Mouse (Mus musculus): ENCODE data around the gene Serpina1f. TPM values are rescaled to one million over a fixed set of nuclear protein-coding genes. Genes with fewer than 3 reads are reported as not detected.
A peak's percentile ranks its signal among the peaks of the same experiment; 100 is the strongest.

Serpina1f gene
- polyA plus RNA-seq, 1 experiment = not detected

DNA sequence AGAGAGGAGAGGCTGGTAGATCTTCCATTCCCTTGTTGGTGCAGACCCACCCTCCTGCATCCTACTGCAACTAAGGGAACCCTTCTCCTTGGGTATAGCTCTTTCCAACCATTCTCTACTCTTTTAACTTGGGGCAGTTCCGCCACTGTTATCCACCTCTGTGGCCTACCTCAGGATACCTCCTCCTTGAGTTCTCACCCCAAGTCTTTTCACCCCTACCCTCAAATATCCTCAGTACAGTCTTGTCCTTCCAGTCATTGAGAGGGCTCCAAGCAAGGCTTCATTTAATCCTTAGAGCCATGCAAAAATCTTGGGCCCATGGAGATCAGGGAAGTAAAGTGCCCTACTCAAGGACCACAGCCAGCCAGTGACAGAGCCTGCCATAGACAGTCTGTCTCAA is 19.3 kb downstream of the Serpina1f start, which contains the start of gene Serpina16:
TSS of gene Serpina16 (minus strand) at position 101 of the 400 bp plus-strand sequence.
- H3K36me3 ChIP-seq (ENCODE audit: control insufficient read depth, insufficient read depth) = no peaks in the 10 kb centered on the region
- no peaks in the 10 kb centered on the region for H3K27me3 ChIP-seq (ENCODE audit: control insufficient read depth, insufficient read depth, insufficient read length)
- H3K79me2 ChIP-seq (ENCODE audit: control insufficient read depth, insufficient read depth) = no peaks in the 10 kb centered on the region
- H3K4me2 ChIP-seq (ENCODE audit: low read depth) = no peak within 1 kb of the TSS
- H3ac ChIP-seq (ENCODE audit: control insufficient read depth, insufficient read length) = no peak within 1 kb of the TSS
- TF ChIP-seq REST (IDR thresholded peaks at IDR 0.05; ENCODE audit: insufficient read depth, insufficient read length) (no peak), MYOG (IDR thresholded peaks at IDR 0.05; ENCODE audit: control insufficient read depth in 1 of 3, insufficient read depth in 1 of 3, insufficient read length in 2 of 3, low read depth in 2 of 3) (no peak), POLR2A (IDR thresholded peaks at IDR 0.05; ENCODE audit: insufficient read length, low read depth) (no peak), E2F4 (IDR thresholded peaks at IDR 0.05; ENCODE audit: insufficient read depth) (no peak), TCF12 (IDR thresholded peaks at IDR 0.05; ENCODE audit: insufficient read depth, poor library complexity, severe bottlenecking) (no peak), TCF3 (IDR thresholded peaks at IDR 0.05; ENCODE audit: insufficient read length, low read depth) (no peak), CEBPB (IDR thresholded peaks at IDR 0.05; ENCODE audit: insufficient read depth, poor library complexity, severe bottlenecking) (no peak), MAX (IDR thresholded peaks at IDR 0.05; ENCODE audit: low read depth) (no peak), POLR2AphosphoS2 (IDR thresholded peaks at IDR 0.05; ENCODE audit: insufficient read length, low read depth) (no peak), MYOD1 (IDR thresholded peaks at IDR 0.05; ENCODE audit: control insufficient read depth in 1 of 3, insufficient read length in 2 of 3, low read depth in 2 of 3) (no peak), USF1 (IDR thresholded peaks at IDR 0.05; ENCODE audit: low read depth) (no peak), SRF (IDR thresholded peaks at IDR 0.05; ENCODE audit: control insufficient read depth, insufficient read length, low read depth) (no peak)
- H3K4me3 ChIP-seq = no peak within 1 kb of the TSS

- no peak overlapping the region for H3ac ChIP-seq (ENCODE audit: control insufficient read depth, insufficient read length)
- no peaks in the 10 kb centered on the region for H3K27me3 ChIP-seq (ENCODE audit: control insufficient read depth, insufficient read depth, insufficient read length)
- H3K36me3 ChIP-seq (ENCODE audit: control insufficient read depth, insufficient read depth) = no peaks in the 10 kb centered on the region
- no peak overlapping the region for H3K4me2 ChIP-seq (ENCODE audit: low read depth)
- no peaks in the 10 kb centered on the region for H3K79me2 ChIP-seq (ENCODE audit: control insufficient read depth, insufficient read depth)
- H3K4me3 ChIP-seq = no peak overlapping the region
- TF ChIP-seq USF1 (IDR thresholded peaks at IDR 0.05; ENCODE audit: low read depth) = no peak
- TF ChIP-seq REST (IDR thresholded peaks at IDR 0.05; ENCODE audit: insufficient read depth, insufficient read length) = no peak
- no peak for TF ChIP-seq MAX (IDR thresholded peaks at IDR 0.05; ENCODE audit: low read depth)
- peak in 2 of 3 experiments; percentile 41 to 83 for TF ChIP-seq MYOD1 (IDR thresholded peaks at IDR 0.05; ENCODE audit: control insufficient read depth in 1 of 3, insufficient read length in 2 of 3, low read depth in 2 of 3)
- TF ChIP-seq MYOG (IDR thresholded peaks at IDR 0.05; ENCODE audit: control insufficient read depth in 1 of 3, insufficient read depth in 1 of 3, insufficient read length in 2 of 3, low read depth in 2 of 3) = no peak
- TF ChIP-seq TCF12 (IDR thresholded peaks at IDR 0.05; ENCODE audit: insufficient read depth, poor library complexity, severe bottlenecking) = peak; percentile 55
- peak; percentile 97 for TF ChIP-seq CEBPB (IDR thresholded peaks at IDR 0.05; ENCODE audit: insufficient read depth, poor library complexity, severe bottlenecking)
- TF ChIP-seq E2F4 (IDR thresholded peaks at IDR 0.05; ENCODE audit: insufficient read depth) = no peak
- no peak for TF ChIP-seq SRF (IDR thresholded peaks at IDR 0.05; ENCODE audit: control insufficient read depth, insufficient read length, low read depth)
- no peak for TF ChIP-seq POLR2A (IDR thresholded peaks at IDR 0.05; ENCODE audit: insufficient read length, low read depth)
- TF ChIP-seq POLR2AphosphoS2 (IDR thresholded peaks at IDR 0.05; ENCODE audit: insufficient read length, low read depth) = no peak
- peak; percentile 21 for TF ChIP-seq TCF3 (IDR thresholded peaks at IDR 0.05; ENCODE audit: insufficient read length, low read depth)
These were observed 22.1 kb downstream of the Serpina1f start for GRCm38 (mm10) chr12:103673179-103673578.

- H3ac ChIP-seq (ENCODE audit: control insufficient read depth, insufficient read length) = no peak overlapping the region
- TF ChIP-seq MAX (IDR thresholded peaks at IDR 0.05; ENCODE audit: low read depth) (no peak), POLR2A (IDR thresholded peaks at IDR 0.05; ENCODE audit: insufficient read length, low read depth) (no peak), MYOG (IDR thresholded peaks at IDR 0.05; ENCODE audit: control insufficient read depth in 1 of 3, insufficient read depth in 1 of 3, insufficient read length in 2 of 3, low read depth in 2 of 3) (no peak)
- no peak overlapping the region for H3K4me3 ChIP-seq
- H3K36me3 ChIP-seq (ENCODE audit: control insufficient read depth, insufficient read depth) = no peaks in the 10 kb centered on the region
- no peaks in the 10 kb centered on the region for H3K79me2 ChIP-seq (ENCODE audit: control insufficient read depth, insufficient read depth)
- no peaks in the 10 kb centered on the region for H3K27me3 ChIP-seq (ENCODE audit: control insufficient read depth, insufficient read depth, insufficient read length)
- no peak overlapping the region for H3K4me2 ChIP-seq (ENCODE audit: low read depth)
These were observed 23.8 kb downstream of the Serpina1f start for GRCm38 (mm10) chr12:103671483-103671882.

DNA sequence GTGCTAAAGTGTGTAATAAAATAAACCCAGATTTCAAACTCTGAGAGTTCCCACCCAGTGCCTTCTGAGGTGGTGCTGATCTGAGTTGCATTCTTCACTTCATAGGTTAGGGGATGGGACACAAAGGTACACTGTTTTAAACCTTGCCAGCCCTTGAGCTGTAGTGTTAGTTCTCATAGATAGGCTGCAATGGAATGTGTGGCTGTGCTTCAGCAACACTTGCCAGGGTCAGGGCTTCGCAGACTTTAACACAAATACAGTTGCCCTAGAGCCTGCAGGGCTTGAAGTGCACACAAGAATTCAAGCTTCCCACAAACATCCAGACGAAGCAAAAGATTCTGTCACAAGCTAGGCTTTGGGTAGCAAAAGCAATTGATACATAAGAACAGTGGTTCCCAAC is 24.4 kb downstream of the Serpina1f start:
- Histone ChIP-seq H3K4me2 (ENCODE audit: low read depth) (peak overlapping the region; percentile 7), H3ac (ENCODE audit: control insufficient read depth, insufficient read length) (no peak overlapping the region), H3K4me3 (no peak overlapping the region), H3K79me2 (ENCODE audit: control insufficient read depth, insufficient read depth) (no peaks in the 10 kb centered on the region), H3K27me3 (ENCODE audit: control insufficient read depth, insufficient read depth, insufficient read length) (no peaks in the 10 kb centered on the region), H3K36me3 (ENCODE audit: control insufficient read depth, insufficient read depth) (no peaks in the 10 kb centered on the region)
- no peak for TF ChIP-seq TCF3 (IDR thresholded peaks at IDR 0.05; ENCODE audit: insufficient read length, low read depth)
- TF ChIP-seq CEBPB (IDR thresholded peaks at IDR 0.05; ENCODE audit: insufficient read depth, poor library complexity, severe bottlenecking) = no peak
- TF ChIP-seq MYOD1 (IDR thresholded peaks at IDR 0.05; ENCODE audit: control insufficient read depth in 1 of 3, insufficient read length in 2 of 3, low read depth in 2 of 3) = no peak
- no peak for TF ChIP-seq POLR2AphosphoS2 (IDR thresholded peaks at IDR 0.05; ENCODE audit: insufficient read length, low read depth)
- no peak for TF ChIP-seq MYOG (IDR thresholded peaks at IDR 0.05; ENCODE audit: control insufficient read depth in 1 of 3, insufficient read depth in 1 of 3, insufficient read length in 2 of 3, low read depth in 2 of 3)
- no peak for TF ChIP-seq MAX (IDR thresholded peaks at IDR 0.05; ENCODE audit: low read depth)
- no peak for TF ChIP-seq SRF (IDR thresholded peaks at IDR 0.05; ENCODE audit: control insufficient read depth, insufficient read length, low read depth)
- TF ChIP-seq E2F4 (IDR thresholded peaks at IDR 0.05; ENCODE audit: insufficient read depth) = no peak
- TF ChIP-seq REST (IDR thresholded peaks at IDR 0.05; ENCODE audit: insufficient read depth, insufficient read length) = no peak
- no peak for TF ChIP-seq TCF12 (IDR thresholded peaks at IDR 0.05; ENCODE audit: insufficient read depth, poor library complexity, severe bottlenecking)
- TF ChIP-seq POLR2A (IDR thresholded peaks at IDR 0.05; ENCODE audit: insufficient read length, low read depth) = no peak
- no peak for TF ChIP-seq USF1 (IDR thresholded peaks at IDR 0.05; ENCODE audit: low read depth)

DNA sequence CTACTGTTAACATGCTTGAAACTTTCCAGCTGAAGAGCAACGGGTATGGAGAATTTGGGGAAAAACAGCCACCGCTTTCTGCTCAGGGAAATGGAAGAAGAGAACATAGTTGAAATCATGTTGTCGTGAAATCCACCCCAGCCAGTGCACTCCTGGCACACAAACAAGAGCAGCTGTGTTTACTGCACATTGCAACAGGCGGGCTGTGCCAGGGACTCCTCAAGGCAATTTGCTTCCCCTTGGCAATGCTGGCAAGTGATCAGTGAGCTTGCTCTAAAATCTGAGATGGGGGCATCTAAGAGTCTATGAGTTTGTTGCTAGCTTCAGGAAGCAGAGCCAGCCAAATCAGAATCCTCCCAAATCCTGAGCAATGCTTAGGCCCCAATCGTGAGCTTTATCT is 25.0 kb downstream of the Serpina1f start:
- Histone ChIP-seq H3K27me3 (ENCODE audit: control insufficient read depth, insufficient read depth, insufficient read length) (no peaks in the 10 kb centered on the region), H3K4me3 (no peak overlapping the region), H3K4me2 (ENCODE audit: low read depth) (peak overlapping the region; percentile 30), H3ac (ENCODE audit: control insufficient read depth, insufficient read length) (no peak overlapping the region), H3K79me2 (ENCODE audit: control insufficient read depth, insufficient read depth) (no peaks in the 10 kb centered on the region), H3K36me3 (ENCODE audit: control insufficient read depth, insufficient read depth) (no peaks in the 10 kb centered on the region)
- peak; percentile 80 for TF ChIP-seq CEBPB (IDR thresholded peaks at IDR 0.05; ENCODE audit: insufficient read depth, poor library complexity, severe bottlenecking)
- TF ChIP-seq MYOD1 (IDR thresholded peaks at IDR 0.05; ENCODE audit: control insufficient read depth in 1 of 3, insufficient read length in 2 of 3, low read depth in 2 of 3) = peak in 1 of 3 experiments; percentile 42
- no peak for TF ChIP-seq REST (IDR thresholded peaks at IDR 0.05; ENCODE audit: insufficient read depth, insufficient read length)
- no peak for TF ChIP-seq MAX (IDR thresholded peaks at IDR 0.05; ENCODE audit: low read depth)
- peak in 1 of 3 experiments; percentile 51 for TF ChIP-seq MYOG (IDR thresholded peaks at IDR 0.05; ENCODE audit: control insufficient read depth in 1 of 3, insufficient read depth in 1 of 3, insufficient read length in 2 of 3, low read depth in 2 of 3)
- TF ChIP-seq E2F4 (IDR thresholded peaks at IDR 0.05; ENCODE audit: insufficient read depth) = no peak
- no peak for TF ChIP-seq TCF12 (IDR thresholded peaks at IDR 0.05; ENCODE audit: insufficient read depth, poor library complexity, severe bottlenecking)
- no peak for TF ChIP-seq SRF (IDR thresholded peaks at IDR 0.05; ENCODE audit: control insufficient read depth, insufficient read length, low read depth)
